Mouse (Mus musculus) intestine, postnatal 0 days (tissue): ENCODE data around the gene Adgrg3. TPM values are rescaled to one million over a fixed set of nuclear protein-coding genes. Genes with fewer than 3 reads are reported as not detected.

Experiments used
- ATAC-seq: fragments of 200-750 bp; cut with Nextera tagmentation; 2 replicates; pipeline ENCODE4 v1.8.0; 2017; ENCODE audit warnings: mild to moderate bottlenecking, moderate TSS enrichment, moderate library complexity
- H3K27ac ChIP-seq: fragments of 300-500 bp; sonication (generic); 2 replicates; pipeline ENCODE4 v1.5.1; 2014; ENCODE audit warnings: mild to moderate bottlenecking, low read depth, low read length, moderate library complexity
- H3K27me3 ChIP-seq: fragments of 300-500 bp; sonication (generic); replicated peaks from 2 replicates; pipeline ENCODE4 v1.6.1; 2014; ENCODE audit warnings: low read length, mixed read lengths; ENCODE audit not compliant: control insufficient read depth, insufficient read depth
- H3K36me3 ChIP-seq: fragments of 300-500 bp; sonication (generic); 2 replicates; pipeline ENCODE4 v1.6.1; 2014; ENCODE audit warnings: mild to moderate bottlenecking, moderate library complexity; ENCODE audit not compliant: control insufficient read depth, insufficient read depth
- H3K4me1 ChIP-seq: fragments of 300-500 bp; sonication (generic); replicated peaks from 2 replicates; pipeline ENCODE4 v1.6.1; 2014; ENCODE audit warnings: antibody characterized with exemption, low read length, mixed read lengths; ENCODE audit not compliant: control insufficient read depth, insufficient read depth
- H3K4me2 ChIP-seq: fragments of 300-500 bp; sonication (generic); replicated peaks from 2 replicates; pipeline ENCODE4 v1.6.1; 2014; ENCODE audit warnings: low read depth, mild to moderate bottlenecking, moderate library complexity
- H3K4me3 ChIP-seq: fragments of 300-500 bp; sonication (generic); 2 replicates; pipeline ENCODE4 v1.5.1; 2014; ENCODE audit warnings: low read depth, low read length
- H3K9ac ChIP-seq: fragments of 300-500 bp; sonication (generic); 2 replicates; pipeline ENCODE4 v1.6.1; 2014; ENCODE audit warnings: mild to moderate bottlenecking, low read depth, low read length
- H3K9me3 ChIP-seq: fragments of 300-500 bp; sonication (generic); 2 replicates; pipeline ENCODE4 v1.6.1; 2016; ENCODE audit warnings: mixed run types; ENCODE audit not compliant: control insufficient read depth
- CTCF ChIP-seq: sonication (generic); IDR thresholded peaks from 2 replicates; pipeline ENCODE4 v1.5.1; 2016; ENCODE audit warnings: low read depth, mild to moderate bottlenecking, control low read depth, antibody characterized with exemption, moderate library complexity
- WGBS: fragments of 180-500 bp; shearing (Covaris S2); extraction: QIAGEN DNeasy Blood & Tissue Kit; methylation state at CpG from one replicate; pipeline ENCODE4 v1.1.7; 2014; 5-methylcytosine and 5-hydroxymethylcytosine counted together
- polyA plus RNA-seq: library from polyadenylated mRNA; unstranded; fragments of >200 nt; fragmentation: Nextera tagmentation; extraction: Ambion mirVana; gene quantifications from 2 replicates; pipeline ENCODE4 v1.2.1, GENCODE M21; 2015

The Adgrg3 gene
- polyA plus RNA-seq, 1 experiment from 2014 or later = 4.2 TPM

GRCm38 (mm10) chr8:95079305-95079704 lies 61.8 kb downstream of the Adgrg3 start:
- H3K4me3 ChIP-seq = no peak overlapping the region
- H3K27me3 ChIP-seq = no peaks in the 10 kb centered on the region
- no peaks in the 10 kb centered on the region for H3K4me1 ChIP-seq
- no peak for TF ChIP-seq CTCF
- 85% methylated on average over 4 of the region's 4 CpGs for WGBS
- peaks cover 4% of the 10 kb centered on the region; the same call in 1 of the 2 replicates for H3K36me3 ChIP-seq
- no peak overlapping the region for H3K9ac ChIP-seq
- H3K9me3 ChIP-seq = no peaks in the 10 kb centered on the region
- H3K27ac ChIP-seq = no peak overlapping the region
- ATAC-seq = no peak
- H3K4me2 ChIP-seq = no peak overlapping the region

- Histone ChIP-seq H3K36me3 (peaks cover 16% of the 10 kb centered on the region; the same call in 1 of the 2 replicates), H3K9ac (peak within 1 kb of the TSS; percentile 69), H3K4me2 (peak within 1 kb of the TSS; percentile 91), H3K27ac (peak within 1 kb of the TSS; percentile 68), H3K4me3 (peak within 1 kb of the TSS; percentile 85), H3K4me1 (no peaks in the 10 kb centered on the region; the same call in 1 of the 2 replicates), H3K27me3 (no peaks in the 10 kb centered on the region), H3K9me3 (no peaks in the 10 kb centered on the region)
- no peak for TF ChIP-seq CTCF
- ATAC-seq = peak; percentile 97
- WGBS = under 1% methylated on average over 47 of the region's 47 CpGs
Observed at GRCm38 (mm10) chr8:95080381-95081341, 63.2 kb downstream of the Adgrg3 start, which contains the start of gene Katnb1. Katnb1 (plus strand) TSS chr8:95081186.

DNA sequence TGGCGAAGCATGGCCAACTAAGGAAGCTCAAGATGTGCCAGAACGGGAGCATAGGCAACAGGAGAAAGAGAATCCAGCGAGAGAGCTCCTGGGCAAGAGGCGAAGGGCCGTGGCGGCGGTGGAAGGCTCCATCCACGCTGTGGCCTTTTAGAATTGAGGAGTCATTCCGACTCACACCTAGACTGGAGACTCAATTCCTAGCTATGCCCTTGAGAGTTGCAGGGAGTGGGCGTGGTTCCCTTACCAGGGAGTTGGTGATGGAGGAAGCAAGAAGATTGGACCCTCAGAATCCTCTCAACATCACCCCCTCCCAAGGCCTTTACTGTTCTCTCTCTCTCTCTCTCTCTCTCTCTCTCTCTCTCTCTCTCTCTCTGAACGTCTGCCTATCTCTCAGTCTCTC lies 64.2 kb downstream of the Adgrg3 start:
- H3K27ac ChIP-seq = peak overlapping the region; percentile 68; the same call in 1 of the 2 replicates

DNA sequence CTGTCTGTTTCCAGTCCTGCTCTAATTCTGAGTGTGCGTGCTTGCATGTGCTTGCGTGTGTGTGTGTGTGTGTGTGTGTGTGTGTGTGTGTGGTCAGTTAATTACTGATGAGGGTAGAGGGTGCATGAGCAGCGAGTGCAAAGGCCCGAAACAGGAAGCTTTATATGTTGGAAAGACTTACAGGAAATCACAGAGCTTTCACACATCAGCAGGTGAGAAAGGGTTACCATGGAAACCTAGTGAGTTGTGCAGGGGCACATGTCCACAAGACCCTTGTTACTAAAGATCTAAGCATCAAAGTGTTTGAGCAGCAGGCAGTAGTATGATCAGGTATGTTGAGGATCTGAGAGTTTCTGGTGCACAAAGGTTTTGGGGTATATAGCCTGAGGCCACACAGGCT lies 66.8 kb downstream of the Adgrg3 start:
- H3K9me3 ChIP-seq = no peaks in the 10 kb centered on the region
- no peak for ATAC-seq
- H3K27ac ChIP-seq = no peak overlapping the region
- H3K4me1 ChIP-seq = no peaks in the 10 kb centered on the region; the same call in 1 of the 2 replicates
- WGBS = 92% methylated on average over 4 of the region's 4 CpGs
- no peak overlapping the region for H3K4me3 ChIP-seq
- H3K4me2 ChIP-seq = no peak overlapping the region
- peaks cover 22% of the 10 kb centered on the region; the same call in 1 of the 2 replicates for H3K36me3 ChIP-seq
- H3K9ac ChIP-seq = no peak overlapping the region
- no peak for TF ChIP-seq CTCF
- H3K27me3 ChIP-seq = no peaks in the 10 kb centered on the region

More for the DNA sequence above, 64.2 kb downstream of the Adgrg3 start:
- TF ChIP-seq CTCF = no peak
- H3K9me3 ChIP-seq = no peaks in the 10 kb centered on the region
- no peaks in the 10 kb centered on the region; the same call in 1 of the 2 replicates for H3K4me1 ChIP-seq
- H3K4me2 ChIP-seq = peak overlapping the region; percentile 91
- H3K36me3 ChIP-seq = peaks cover 19% of the 10 kb centered on the region; the same call in 1 of the 2 replicates
- H3K4me3 ChIP-seq = peak overlapping the region; percentile 85
- ATAC-seq = no peak
- peak overlapping the region; percentile 69 for H3K9ac ChIP-seq
- no peaks in the 10 kb centered on the region for H3K27me3 ChIP-seq
- WGBS = 5% methylated on average over 11 of the region's 11 CpGs

- H3K4me2 ChIP-seq = no peak overlapping the region
- H3K9ac ChIP-seq = no peak overlapping the region
- no peak for TF ChIP-seq CTCF
- H3K4me3 ChIP-seq = no peak overlapping the region
- H3K27ac ChIP-seq = peak overlapping the region; percentile 68
- H3K9me3 ChIP-seq = no peaks in the 10 kb centered on the region
- ATAC-seq = no peak
- no peaks in the 10 kb centered on the region; the same call in 1 of the 2 replicates for H3K4me1 ChIP-seq
- H3K36me3 ChIP-seq = peaks cover 26% of the 10 kb centered on the region
- 79% methylated on average over 10 of the region's 10 CpGs for WGBS
- no peaks in the 10 kb centered on the region for H3K27me3 ChIP-seq
Observed at GRCm38 (mm10) chr8:95084744-95085431, 67.4 kb downstream of the Adgrg3 start.
